Mouse (Mus musculus): ENCODE measurements around the gene Actrt3.

GRCm38 (mm10) chr3:30599711-30600545 is at the start of gene Actrt3:
- TF ChIP-seq POLR2A (IDR thresholded peaks at IDR 0.05; ENCODE audit: insufficient read depth, low read length) (no peak), CTCF (IDR thresholded peaks at IDR 0.05; ENCODE audit: low read depth, low read length) (no peak), EP300 (IDR thresholded peaks at IDR 0.05; ENCODE audit: insufficient read depth, low read depth, low read length) (no peak)
